Mouse (Mus musculus): ENCODE results near the gene Itfg2.
"Not testable (repeated sequence)": the region's sequence is repeated elsewhere in the genome, so short reads cannot be mapped to it uniquely, and the experiment has no call there.

Itfg2 gene

DNA sequence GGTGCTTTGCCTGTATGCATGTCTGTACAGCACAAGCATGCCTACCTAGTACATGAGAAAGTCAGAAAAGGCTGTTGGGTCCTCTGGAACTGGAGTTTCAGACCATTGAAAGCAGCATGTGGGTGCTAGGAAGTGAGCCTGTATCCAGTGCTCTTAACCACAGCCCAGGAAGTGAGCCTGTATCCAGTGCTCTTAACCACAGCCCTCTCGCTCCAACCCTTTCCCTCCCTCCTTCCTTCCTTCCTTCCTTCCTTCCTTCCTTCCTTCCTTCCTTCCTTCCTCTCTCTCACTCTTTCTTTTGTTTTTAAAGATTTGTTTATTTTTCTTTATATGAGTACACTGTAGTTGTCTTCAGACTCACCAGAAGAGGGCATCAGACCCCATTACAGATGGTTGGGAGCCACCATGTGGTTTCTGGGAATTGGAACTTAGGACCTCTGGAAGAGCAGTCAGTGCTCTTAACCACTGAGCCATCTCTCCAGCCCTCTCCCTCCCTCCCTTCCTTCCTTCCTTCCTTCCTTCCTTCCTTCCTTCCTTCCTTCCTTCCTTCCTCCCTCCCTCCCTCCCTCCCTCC, 44.0 kb downstream of the Itfg2 start:
- not testable (repeated sequence) for DNase-seq

DNA sequence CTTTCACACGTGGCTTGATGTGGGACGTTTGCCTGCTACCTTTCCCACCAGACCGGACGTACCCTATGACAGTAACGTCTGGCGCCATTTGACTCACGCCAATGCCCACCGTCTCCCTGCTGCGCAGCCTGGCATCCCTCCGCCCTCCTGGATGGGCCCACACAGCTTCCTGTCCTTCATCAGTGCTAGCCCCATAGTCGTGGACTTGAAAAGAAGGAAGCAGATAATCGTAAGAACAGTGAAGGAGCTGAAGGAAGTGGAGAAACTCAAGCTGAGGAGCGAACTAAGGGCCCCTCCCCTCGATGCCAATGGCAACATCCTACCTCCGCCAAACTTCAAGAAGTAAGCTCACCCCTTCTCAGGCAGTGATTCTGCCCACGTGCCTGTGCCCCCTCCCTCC, 45.1 kb downstream of the Itfg2 start:
- no peak for DNase-seq

DNA sequence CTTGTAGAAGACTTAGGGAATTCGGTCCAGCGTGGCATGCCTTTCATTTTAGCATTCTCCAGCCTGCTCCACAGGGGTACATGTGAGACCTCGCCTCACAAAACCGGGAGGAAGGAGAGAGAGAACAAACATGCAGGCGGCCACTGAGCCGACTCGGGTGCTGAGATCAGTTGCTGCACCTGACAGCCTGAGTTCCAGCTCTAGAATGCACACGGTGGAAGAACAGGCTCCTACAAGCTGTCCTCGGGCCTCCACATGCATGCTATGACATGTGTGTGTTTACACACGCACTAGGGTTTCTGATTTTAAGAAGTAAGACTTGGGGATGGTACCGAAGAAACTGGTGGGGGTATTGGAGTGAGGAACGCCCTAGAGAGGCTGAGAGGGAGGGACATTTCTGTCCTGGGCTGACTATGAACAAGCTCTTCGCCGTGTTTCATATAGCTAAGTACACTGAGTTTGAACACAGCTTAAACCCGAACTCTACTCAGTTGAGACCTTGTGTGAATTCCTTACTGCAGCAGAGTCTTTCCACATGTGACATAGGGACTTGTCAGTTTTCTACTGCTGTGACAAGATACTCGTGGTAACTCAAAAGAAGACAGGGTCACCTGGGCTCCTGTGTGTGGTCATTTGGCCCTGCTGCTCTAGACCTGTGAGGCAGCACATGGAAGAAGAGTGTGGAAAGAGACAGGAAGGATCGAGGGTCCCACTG, 48.2 kb downstream of the Itfg2 start:
- no peak for DNase-seq

DNA sequence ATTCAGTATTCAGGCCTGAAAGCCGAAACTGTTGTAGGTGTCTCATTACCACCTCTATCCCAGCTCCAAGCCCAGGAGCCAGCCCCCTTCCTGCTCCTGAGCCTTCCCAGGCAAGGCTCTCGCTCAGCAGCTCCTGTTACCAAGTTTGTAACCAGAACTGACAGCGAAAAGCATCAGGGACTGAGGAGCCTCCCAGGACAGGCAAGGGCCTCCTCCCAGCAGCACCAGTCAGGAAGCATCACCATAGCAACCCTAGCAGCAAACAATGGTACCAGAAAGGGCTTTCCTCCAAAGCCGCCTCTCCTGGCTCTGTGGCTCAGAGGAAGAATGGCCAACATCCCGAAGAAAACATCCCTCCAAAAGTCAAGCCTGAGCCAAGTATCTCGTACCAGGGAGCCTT, 49.5 kb downstream of the Itfg2 start, which contains the start of the genes Tex52 and Gm44596:
TSS of gene Tex52 (plus strand) at position 265 of the 400 bp plus-strand sequence.
TSS of gene Gm44596 (plus strand) at position 312 of the 400 bp plus-strand sequence.
- DNase-seq = peak; percentile 46

DNA sequence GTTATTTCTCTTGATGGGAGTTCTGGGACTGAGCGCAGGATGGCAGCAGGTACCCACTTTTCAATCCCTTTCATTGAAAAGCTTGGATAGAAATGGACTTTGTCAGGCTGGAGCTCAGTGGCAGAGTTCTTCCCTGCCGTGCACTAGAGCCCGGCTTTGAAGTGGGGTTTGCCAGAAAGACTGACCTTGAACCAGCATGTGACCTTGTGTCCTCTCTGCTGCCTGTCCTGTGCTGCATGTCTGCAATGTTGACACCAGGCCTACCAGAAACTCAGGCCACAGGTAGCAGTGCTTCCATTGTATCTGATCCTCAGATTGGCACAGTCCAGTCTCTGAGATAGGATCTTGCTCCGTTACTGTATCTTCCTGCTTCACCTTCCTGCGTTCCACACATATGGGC, 54.7 kb downstream of the Itfg2 start:
- no peak for DNase-seq

DNA sequence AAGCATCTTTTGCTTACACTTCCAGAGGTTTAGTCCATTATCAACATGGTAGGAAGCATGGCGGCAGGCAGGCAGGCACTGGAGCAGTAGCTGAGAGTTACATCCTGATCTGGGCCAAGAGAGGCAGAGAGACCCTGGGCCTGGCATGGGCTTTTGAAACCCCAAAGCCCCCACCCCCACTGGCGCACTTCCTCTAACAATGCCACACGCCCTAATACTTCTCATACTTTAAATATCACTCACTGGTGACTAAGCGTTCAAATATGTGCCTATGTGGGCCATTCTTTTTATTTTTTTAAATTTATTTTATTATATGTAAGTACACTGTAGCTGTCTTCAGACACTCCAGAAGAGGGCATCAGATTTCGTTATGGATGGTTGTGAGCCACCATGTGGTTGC, 58.3 kb downstream of the Itfg2 start:
- no peak for DNase-seq

DNA sequence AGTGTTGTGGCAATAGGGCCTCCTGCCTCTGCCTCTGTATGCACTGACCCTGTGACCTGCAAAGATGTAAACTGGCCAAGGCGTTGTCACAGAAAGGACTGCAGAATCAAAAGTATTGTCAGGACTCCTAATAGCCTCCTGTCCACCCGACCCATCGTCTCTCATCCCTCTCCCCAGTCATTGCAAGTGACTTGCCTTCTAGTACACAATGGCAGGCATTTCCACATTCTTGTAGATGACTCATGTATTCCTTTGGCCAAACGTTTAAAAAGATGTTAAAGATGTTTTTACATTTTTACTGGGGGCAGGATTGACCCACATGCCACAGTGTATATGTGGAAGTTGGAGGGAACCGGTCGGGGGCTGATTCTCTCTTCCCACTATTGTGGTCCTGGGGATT, 60.0 kb downstream of the Itfg2 start:
- no peak for DNase-seq

DNA sequence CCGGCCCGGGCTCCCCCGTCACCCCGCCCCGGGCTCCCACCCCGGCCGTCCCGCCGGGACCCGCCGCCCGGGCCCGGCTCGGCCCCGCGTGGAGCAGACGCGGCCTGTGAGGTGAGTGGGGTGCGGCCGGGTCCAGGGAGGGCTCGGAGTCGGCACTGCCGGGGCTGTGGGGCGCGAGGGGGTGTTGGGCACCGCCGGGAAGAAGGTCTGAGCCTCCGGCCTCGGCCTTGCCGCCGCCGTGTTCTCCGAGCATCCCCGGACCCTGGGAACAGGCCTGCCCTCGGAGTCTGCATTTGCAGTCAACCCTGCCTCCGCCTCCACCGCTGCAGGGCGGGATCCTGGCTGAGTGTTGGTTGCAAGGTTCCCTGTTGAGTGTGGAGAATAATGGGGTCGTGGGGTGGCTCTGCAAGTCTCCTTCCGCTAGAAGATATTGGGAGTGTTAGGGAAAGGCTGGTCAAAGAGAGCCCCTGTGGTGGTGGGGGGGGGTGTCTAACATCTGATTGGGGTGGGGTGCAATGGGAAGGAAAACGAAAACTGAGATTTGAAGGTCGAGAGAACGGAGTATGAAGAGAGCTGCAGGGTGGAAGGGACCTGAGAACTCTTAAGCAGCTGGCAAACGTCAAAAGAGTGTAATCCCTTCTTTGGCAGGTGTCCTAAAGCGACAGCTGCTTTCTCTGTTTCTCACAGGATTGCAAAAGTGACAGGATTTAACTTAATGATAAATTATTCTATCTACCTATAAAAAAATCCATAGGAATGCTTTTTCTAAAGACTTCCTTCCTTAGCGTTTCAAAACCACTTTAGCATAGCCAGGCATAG, 61.5 kb downstream of the Itfg2 start:
- DNase-seq = no peak

DNA sequence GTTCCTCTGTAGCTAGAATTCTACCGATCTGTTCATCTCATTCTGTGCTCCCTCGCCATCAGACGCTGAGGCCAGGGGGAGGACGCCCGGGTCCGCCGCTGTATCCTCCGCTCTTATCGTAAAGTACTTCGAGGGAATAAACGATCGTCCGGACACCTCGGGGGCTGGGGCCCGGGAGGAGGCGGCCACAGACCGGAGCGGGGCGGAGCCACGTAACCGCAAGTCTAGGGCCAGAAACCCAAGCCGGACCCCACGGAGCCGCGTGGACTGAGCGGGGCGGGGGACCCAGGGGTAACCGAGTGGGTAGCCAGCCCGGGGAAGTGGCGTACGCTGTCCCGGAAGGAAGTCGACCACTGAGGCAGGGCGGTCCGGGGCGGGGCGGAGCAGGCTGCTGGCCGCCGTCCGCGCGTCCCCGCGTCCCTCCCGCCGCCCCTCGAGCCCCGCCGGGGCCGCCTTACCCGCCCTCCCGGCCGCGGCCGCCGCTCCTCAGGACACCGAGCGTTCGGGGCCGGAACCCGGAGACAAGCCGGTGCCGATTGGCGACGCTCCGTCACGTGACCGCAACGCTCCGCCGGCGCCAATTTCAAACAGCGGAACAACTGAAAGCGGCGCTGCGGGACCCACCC, 62.2 kb downstream of the Itfg2 start, which contains the start of the genes Rhno1 and Foxm1:
TSS of gene Rhno1 (minus strand) at position 531 of the 626 bp plus-strand sequence.
TSS of gene Foxm1 (plus strand) at position 587 of the 626 bp plus-strand sequence.
- DNase-seq = peak; percentile 85

DNA sequence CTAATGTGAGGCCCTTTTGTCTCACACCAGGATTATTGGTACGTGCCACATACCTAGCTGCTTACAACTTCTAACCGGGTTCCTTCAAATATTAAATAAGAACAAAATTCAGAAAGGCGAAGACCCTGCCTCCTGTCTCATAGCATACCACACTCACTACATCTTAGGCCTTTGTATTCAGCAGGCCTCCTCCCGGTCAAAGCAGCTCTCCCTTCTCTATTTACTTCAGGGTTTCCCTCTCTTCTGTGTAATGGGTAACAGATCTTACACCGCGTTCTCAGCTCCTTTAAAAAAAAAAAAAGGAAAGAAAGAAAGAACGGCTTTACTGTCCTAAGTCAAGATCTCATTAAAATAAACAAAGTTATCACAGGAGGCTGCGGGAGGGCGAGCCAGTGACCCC, 62.8 kb downstream of the Itfg2 start:
- DNase-seq = no peak

All from right cerebral cortex, adult 18-20 months (tissue).